Mouse (Mus musculus): ENCODE data around the gene Uhrf1bp1l.

GRCm38 (mm10) chr10:89833166-89833565 is 88.4 kb downstream of the Uhrf1bp1l start:
- no peak for TF ChIP-seq POLR2A (IDR thresholded peaks at IDR 0.05; ENCODE audit: borderline replicate concordance, low read depth, low read length)
- no peak for TF ChIP-seq CTCF (IDR thresholded peaks at IDR 0.05; ENCODE audit: low read depth, low read length)
